Mouse (Mus musculus) embryonic facial prominence, embryonic 14.5 days (tissue): Measurements from ENCODE around the gene Tbc1d17. TPM values are rescaled to one million over a fixed set of nuclear protein-coding genes. Genes with fewer than 3 reads are reported as not detected.
"Not testable (repeated sequence)": the region's sequence is repeated elsewhere in the genome, so short reads cannot be mapped to it uniquely, and the experiment has no call there.

ENCODE experiments used
- ATAC-seq: fragments of 200-750 bp; cut with Nextera tagmentation; 2 replicates; pipeline ENCODE4 v1.8.0; 2017; ENCODE audit warnings: low read depth, moderate number of reproducible peaks, moderate TSS enrichment
- DNase-seq: peaks from one replicate; pipeline ENCODE4 v3.0.0-alpha.2; 2015; ENCODE audit warnings: low spot score
- H3K27ac ChIP-seq: fragments of 300-500 bp; sonication (generic); replicated peaks from 2 replicates; pipeline ENCODE4 v1.5.1; 2014; ENCODE audit warnings: low read depth, mild to moderate bottlenecking, low read length, moderate library complexity
- H3K27me3 ChIP-seq: fragments of 300-500 bp; sonication (generic); replicated peaks from 2 replicates; pipeline ENCODE4 v1.6.1; 2014; ENCODE audit warnings: low read length; ENCODE audit not compliant: control insufficient read depth, insufficient read depth
- H3K36me3 ChIP-seq: fragments of 300-500 bp; sonication (generic); 2 replicates; pipeline ENCODE4 v1.6.1; 2014; ENCODE audit warnings: low read length, mixed read lengths; ENCODE audit not compliant: control insufficient read depth, insufficient read depth
- H3K4me1 ChIP-seq: fragments of 300-500 bp; sonication (generic); 2 replicates; pipeline ENCODE4 v1.6.1; 2014; ENCODE audit warnings: antibody characterized with exemption, low read length; ENCODE audit not compliant: control insufficient read depth, insufficient read depth
- H3K4me2 ChIP-seq: fragments of 300-500 bp; sonication (generic); 2 replicates; pipeline ENCODE4 v1.6.1; 2014; ENCODE audit warnings: low read depth, mild to moderate bottlenecking, low read length, moderate library complexity, mixed read lengths
- H3K4me3 ChIP-seq: fragments of 300-500 bp; sonication (generic); 2 replicates; pipeline ENCODE4 v1.5.1; 2014; ENCODE audit warnings: low read depth, mild to moderate bottlenecking, low read length
- H3K9ac ChIP-seq: fragments of 300-500 bp; sonication (generic); 2 replicates; pipeline ENCODE4 v1.6.1; 2014; ENCODE audit warnings: low read depth, mild to moderate bottlenecking, low read length, moderate library complexity, mixed read lengths
- H3K9me3 ChIP-seq: fragments of 300-500 bp; sonication (generic); 2 replicates; pipeline ENCODE4 v1.6.1; 2016; ENCODE audit warnings: low read length; ENCODE audit not compliant: control insufficient read depth
- WGBS: fragments of 180-500 bp; shearing (Covaris S2); extraction: QIAGEN DNeasy Blood & Tissue Kit; methylation state at CpG from one replicate; pipeline ENCODE4 v1.1.7; 2014; 5-methylcytosine and 5-hydroxymethylcytosine counted together
- polyA plus RNA-seq: library from polyadenylated mRNA; unstranded; fragments of >200 nt; fragmentation: Nextera tagmentation; extraction: Ambion mirVana; gene quantifications from 2 replicates; pipeline ENCODE4 v1.2.1, GENCODE M21; 2014

The Tbc1d17 gene
- polyA plus RNA-seq, 1 experiment from 2014 or later, result 66.9 TPM

DNA sequence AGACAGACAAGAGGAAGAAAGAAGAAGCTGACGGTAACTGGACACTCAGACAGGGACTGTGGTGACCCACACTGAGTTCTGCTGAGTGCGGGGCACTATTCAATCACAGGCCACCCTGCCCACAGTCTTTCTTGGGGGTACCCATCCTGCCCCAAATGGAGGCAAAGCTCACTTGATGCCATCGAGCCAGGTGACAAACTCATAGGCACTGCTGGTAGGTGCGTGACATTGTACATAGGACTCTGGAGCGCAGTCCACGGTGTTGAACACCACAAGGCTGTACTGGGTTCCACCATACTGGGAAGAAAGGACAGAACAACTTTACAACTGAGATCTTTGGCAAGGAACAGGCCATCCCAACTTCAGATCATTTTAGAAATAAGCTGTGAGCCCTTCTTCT, 42.7 kb upstream of the Tbc1d17 start:
- Histone ChIP-seq H3K27ac (peak overlapping the region; percentile 99), H3K4me1 (peaks cover 26% of the 10 kb centered on the region), H3K9ac (peak overlapping the region; percentile 92), H3K9me3 (no peaks in the 10 kb centered on the region), H3K4me3 (peak overlapping the region; percentile 77), H3K36me3 (peaks cover 35% of the 10 kb centered on the region), H3K4me2 (peak overlapping the region; percentile 95), H3K27me3 (no peaks in the 10 kb centered on the region)
- ATAC-seq, result no peak
- DNase-seq, result no peak
- WGBS, result 13% methylated on average over 6 of the region's 6 CpGs

DNA sequence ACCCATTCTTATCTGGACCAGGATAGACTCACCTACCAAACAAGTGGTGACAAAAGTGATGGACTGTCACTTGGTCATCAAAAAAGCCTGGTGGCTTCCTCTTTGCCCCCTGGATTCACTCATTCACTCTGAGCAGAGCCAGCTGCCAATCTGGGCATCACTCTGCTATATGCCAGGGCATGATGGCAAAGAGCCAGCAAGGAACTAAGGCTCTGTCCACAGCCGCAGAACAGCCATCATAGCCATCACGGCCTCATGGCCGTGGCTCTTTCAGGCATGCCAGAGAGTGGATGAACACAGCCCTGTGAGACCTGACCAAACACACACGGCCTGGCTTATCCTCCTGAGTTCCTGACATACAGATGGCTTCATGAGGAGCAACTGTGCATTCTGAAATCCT, 41.9 kb upstream of the Tbc1d17 start:
- Histone ChIP-seq H3K27ac (no peak overlapping the region), H3K4me3 (peak overlapping the region; percentile 77; the same call in 1 of the 2 replicates), H3K27me3 (no peaks in the 10 kb centered on the region), H3K4me1 (peaks cover 26% of the 10 kb centered on the region), H3K4me2 (peak overlapping the region; percentile 95), H3K36me3 (peaks cover 42% of the 10 kb centered on the region), H3K9me3 (no peaks in the 10 kb centered on the region), H3K9ac (peak overlapping the region; percentile 92; the same call in 1 of the 2 replicates)
- DNase-seq (no peak), ATAC-seq (no peak)
- 85% methylated on average over 4 of the region's 4 CpGs for WGBS

DNA sequence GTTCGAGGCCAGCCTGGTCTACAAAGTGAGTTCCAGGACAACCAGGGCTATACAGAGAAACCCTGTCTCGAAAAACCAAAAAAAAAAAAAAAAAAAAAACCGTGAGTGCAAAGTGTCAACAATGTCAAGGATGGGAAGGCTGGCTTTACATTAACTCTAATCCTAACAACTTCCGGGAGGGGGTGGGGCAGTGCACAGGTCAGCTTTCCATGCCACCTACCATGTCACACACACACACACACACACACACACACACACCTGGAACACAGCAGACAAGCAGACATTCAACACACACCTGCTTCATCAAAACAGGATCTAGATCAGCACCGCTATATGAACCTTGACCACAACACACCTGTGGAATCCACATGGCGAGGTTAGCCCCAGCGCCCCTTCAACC, 41.3 kb upstream of the Tbc1d17 start:
- H3K4me1 ChIP-seq, result peaks cover 26% of the 10 kb centered on the region
- H3K36me3 ChIP-seq, result peaks cover 48% of the 10 kb centered on the region
- DNase-seq, result no peak
- peak overlapping the region; percentile 95; the same call in 1 of the 2 replicates for H3K4me2 ChIP-seq
- no peak overlapping the region for H3K4me3 ChIP-seq
- 93% methylated on average over 6 of the region's 7 CpGs for WGBS
- H3K27me3 ChIP-seq, result no peaks in the 10 kb centered on the region
- H3K9ac ChIP-seq, result 0 out of 2 replicates have a peak overlapping the region, but pooled peaks have one; percentile 92
- ATAC-seq, result no peak
- no peaks in the 10 kb centered on the region for H3K9me3 ChIP-seq
- no peak overlapping the region for H3K27ac ChIP-seq

DNA sequence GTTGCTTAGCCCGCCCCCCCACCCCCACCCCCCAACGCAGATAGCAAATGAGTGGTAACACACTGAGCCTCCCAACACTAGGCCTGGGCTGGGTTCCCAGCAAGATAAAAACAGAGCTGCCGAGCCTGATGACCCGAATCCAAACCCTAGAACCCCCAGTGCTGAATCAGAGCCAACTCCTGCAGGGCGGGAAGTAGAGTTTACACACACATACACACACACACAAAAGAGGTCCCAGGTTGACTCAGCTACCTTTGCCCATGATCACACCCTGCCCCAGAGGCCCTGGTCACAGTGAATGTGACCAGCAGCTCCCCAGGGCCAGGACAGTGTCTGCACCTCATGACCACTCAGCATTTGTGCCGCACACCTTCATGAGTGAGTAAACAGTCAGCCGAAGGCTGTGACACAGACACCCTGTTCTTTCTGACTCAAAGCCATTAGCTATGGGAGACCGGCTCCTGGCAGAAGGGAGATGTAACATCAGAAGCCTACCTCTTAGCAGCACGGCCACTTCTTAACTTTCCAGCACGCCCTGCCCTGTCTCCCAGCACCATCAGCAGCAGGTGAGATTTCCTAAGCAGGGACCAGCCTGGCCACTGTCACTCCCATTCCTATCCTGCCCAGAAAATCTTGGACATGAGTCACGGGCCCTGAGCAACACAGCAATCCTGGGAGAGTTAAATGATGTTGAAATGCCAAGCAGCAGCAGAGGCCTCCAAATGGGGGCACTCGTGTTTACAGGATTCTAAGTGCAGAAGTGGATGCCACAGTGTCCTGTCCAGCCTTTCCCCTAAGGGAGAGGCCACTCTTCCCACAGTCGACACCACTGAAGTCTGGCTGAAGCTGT, 39.6 kb upstream of the Tbc1d17 start:
- Histone ChIP-seq H3K9me3 (no peaks in the 10 kb centered on the region), H3K4me2 (no peak overlapping the region), H3K4me3 (no peak overlapping the region), H3K27ac (no peak overlapping the region), H3K4me1 (peaks cover 18% of the 10 kb centered on the region), H3K27me3 (no peaks in the 10 kb centered on the region), H3K36me3 (peaks cover 62% of the 10 kb centered on the region), H3K9ac (no peak overlapping the region)
- 89% methylated on average over 12 of the region's 13 CpGs for WGBS
- DNase-seq (no peak), ATAC-seq (no peak)

DNA sequence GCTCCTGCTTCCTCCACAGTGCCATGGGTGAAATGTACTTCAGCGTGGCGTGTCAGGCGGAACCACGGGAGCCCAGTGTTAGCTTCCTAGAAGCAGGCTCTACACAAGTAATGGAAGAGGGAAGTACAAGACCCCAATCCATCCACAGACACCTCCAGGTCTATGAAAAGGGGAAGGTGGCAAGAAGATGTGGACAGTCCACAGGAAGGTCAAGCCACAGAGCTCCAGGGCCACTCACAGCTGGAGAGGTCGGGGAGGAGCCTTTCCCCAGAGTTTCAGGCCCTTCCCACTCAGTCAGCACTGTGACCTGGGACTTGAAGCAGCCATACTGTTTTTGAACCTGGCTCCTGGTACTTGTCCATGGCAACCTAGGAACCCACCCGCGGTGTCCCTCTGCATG, 38.1 kb upstream of the Tbc1d17 start:
- DNase-seq, result no peak
- Histone ChIP-seq H3K4me1 (peaks cover 13% of the 10 kb centered on the region), H3K9ac (0 out of 2 replicates have a peak overlapping the region, but pooled peaks have one; percentile 25), H3K4me2 (no peak overlapping the region), H3K9me3 (no peaks in the 10 kb centered on the region), H3K27me3 (no peaks in the 10 kb centered on the region), H3K4me3 (no peak overlapping the region), H3K27ac (no peak overlapping the region), H3K36me3 (peaks cover 74% of the 10 kb centered on the region)
- 86% methylated on average over 7 of the region's 7 CpGs for WGBS
- ATAC-seq, result no peak

DNA sequence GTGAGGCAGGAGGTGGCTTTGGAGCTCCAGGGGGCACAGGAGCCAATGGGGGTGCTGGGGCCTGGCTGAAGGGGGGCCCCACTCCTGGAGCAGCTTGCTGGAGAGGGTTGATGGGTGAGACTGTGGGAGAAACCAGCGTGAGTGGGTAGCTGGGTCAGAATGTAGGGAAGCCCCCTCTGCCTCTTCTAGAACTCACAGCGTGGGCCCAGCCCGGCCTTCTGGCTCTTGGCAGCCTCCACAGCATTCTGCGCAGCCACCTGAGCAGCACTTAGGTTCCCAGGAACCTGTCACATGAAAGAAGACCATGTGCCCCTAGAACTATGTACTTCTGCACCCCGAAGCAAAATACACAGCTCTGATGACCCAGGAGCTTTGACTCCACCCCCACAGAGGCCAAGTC, 35.8 kb upstream of the Tbc1d17 start:
- Histone ChIP-seq H3K27ac (no peak overlapping the region), H3K4me1 (no peaks in the 10 kb centered on the region), H3K36me3 (peaks cover 85% of the 10 kb centered on the region), H3K27me3 (no peaks in the 10 kb centered on the region), H3K4me2 (no peak overlapping the region), H3K4me3 (no peak overlapping the region), H3K9ac (no peak overlapping the region), H3K9me3 (no peaks in the 10 kb centered on the region)
- WGBS, result 95% methylated on average over 5 of the region's 5 CpGs
- DNase-seq (no peak), ATAC-seq (no peak)

DNA sequence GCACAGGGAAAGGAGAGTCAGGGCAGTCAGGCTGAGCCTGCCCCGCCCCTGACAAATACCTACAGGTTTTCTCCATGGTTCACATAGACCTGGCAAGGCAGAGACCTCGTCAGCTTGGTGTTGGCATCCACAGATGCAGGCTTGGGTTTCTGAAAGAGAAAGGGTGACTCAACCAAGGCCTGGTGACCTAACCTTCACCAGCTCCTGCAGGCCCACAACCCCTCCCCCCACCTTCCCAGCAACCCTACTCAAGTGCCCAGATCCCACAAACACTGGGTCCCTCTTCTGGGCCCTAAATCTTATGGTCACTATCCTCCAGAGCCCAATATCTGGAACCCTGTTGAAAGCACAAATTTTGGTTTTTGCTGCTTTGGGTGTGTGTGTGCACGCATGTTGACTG, 34.2 kb upstream of the Tbc1d17 start:
- peaks cover 85% of the 10 kb centered on the region for H3K36me3 ChIP-seq
- H3K27me3 ChIP-seq, result no peaks in the 10 kb centered on the region
- no peak overlapping the region for H3K4me3 ChIP-seq
- no peak overlapping the region for H3K9ac ChIP-seq
- 95% methylated on average over 3 of the region's 3 CpGs for WGBS
- H3K9me3 ChIP-seq, result no peaks in the 10 kb centered on the region
- H3K4me1 ChIP-seq, result no peaks in the 10 kb centered on the region
- no peak overlapping the region for H3K27ac ChIP-seq
- ATAC-seq (no peak), DNase-seq (no peak)
- H3K4me2 ChIP-seq, result no peak overlapping the region

DNA sequence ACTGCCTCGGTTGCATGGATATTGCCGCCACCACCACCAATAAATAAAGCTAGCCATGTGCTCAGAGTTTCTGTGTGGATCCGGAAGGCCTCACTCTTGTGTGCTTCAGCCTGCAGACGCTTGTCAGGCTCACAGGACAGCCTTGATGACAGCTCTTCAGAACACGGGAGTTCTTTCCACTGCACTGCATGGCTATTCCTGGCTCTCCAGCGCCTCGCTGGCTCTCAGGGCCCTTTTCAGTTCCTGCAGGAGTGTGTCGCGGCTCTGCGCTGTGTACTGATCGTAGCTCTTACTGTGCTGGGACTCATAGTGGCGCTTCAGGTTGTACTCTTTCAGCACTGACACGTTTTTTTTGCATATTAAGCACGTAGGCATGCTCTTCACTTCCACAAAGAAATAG, 29.0 kb upstream of the Tbc1d17 start:
- WGBS, result 89% methylated on average over 14 of the region's 14 CpGs
- Histone ChIP-seq H3K27me3 (no peaks in the 10 kb centered on the region), H3K4me1 (no peaks in the 10 kb centered on the region), H3K36me3 (peaks cover 69% of the 10 kb centered on the region), H3K4me2 (no peak overlapping the region), H3K27ac (no peak overlapping the region), H3K4me3 (no peak overlapping the region), H3K9ac (no peak overlapping the region), H3K9me3 (no peaks in the 10 kb centered on the region)
- no peak for DNase-seq
- ATAC-seq, result no peak

DNA sequence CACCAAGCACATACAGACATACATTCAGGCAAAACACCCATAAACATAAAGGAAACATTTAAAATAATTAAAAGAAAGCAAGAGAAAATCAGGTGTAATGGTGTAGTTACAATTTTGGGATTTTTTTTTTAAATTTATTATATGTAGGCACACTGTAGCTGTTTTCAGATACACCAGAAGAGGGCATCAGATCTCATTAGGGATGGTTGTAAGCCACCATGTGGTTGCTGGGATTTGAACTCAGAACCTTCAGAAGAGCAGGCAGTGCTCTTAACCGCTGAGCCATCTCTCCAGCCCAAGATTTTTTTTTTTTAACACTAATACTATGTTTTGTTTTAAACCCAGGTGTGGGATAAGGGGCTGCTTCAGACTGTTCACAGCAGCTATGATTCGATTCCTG, 22.9 kb upstream of the Tbc1d17 start:
- H3K9ac ChIP-seq, H3K9me3 ChIP-seq, H3K27ac ChIP-seq, DNase-seq, H3K4me2 ChIP-seq, H3K27me3 ChIP-seq, ATAC-seq, H3K4me3 ChIP-seq: not testable (repeated sequence)
- Histone ChIP-seq H3K4me1 (peaks cover 20% of the 10 kb centered on the region), H3K36me3 (peaks cover 12% of the 10 kb centered on the region)
- WGBS, result 89% methylated on average over 2 of the region's 2 CpGs
